Comparison of ENCODE assay signal across 8 mouse cellular contexts in the genomic region with DNA sequence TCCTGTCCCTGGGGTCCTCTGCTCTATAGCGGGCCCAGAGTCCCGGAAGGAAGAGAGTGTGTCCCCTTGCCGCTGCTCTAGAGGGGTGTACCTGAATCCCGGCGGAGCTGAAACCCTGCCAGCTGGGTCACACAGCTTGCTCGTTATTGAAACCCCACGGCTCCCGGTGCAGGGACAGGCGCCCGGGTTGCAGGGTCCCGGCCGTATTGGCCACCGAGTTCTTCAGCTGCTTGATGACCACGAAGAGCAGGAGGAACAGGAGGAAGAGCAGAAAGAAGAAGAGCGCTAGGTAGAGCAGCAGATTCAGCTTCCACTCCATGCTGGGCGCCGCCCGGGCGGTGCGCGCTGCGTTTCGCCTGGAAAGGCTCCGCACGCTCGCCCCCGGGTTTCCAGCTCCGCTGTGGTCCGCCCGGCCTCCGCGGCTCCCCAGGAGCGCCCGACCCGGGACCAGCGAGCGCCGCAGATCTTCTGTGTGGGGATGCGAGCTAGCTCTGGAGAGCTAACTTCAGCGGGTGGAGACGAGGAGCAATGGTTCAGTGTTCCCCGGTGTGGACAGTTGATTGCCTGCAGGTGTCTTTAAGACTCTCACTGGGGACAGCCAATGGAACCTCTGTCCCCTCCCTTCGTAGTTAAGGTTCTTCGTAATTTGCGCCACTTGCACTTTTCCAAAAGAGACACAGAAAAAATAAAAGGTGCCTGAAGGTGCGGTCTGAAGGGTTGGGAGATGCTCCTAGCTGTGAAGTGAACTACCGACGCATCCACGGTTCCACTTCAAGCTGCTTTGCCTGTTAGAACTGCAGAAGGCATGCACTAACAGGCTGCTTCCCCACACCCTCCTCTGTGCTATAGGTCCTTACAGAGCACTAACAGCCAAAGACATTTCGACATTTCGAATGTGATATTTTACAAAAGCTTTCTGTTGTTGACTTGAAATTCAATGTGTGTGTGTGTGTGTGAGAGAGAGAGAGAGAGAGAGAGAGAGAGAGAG. TPM values are rescaled to one million over a fixed set of nuclear protein-coding genes. Genes with fewer than 3 reads are reported as not detected.
A peak's percentile ranks its signal among the peaks of the same experiment; 100 is the strongest.
DNase-seq lines count a peak whose midpoint lies in the region; ATAC-seq and TF ChIP-seq lines count a peak whose summit lies in the region.

Gm11549 (minus strand) TSS at position 741 of the 988 bp plus-strand sequence.

- peak within 1 kb of the TSS in 1 of 3 experiments; percentile 54 for H3K4me3 ChIP-seq in CH12.LX (replicated peaks in 1 of 3; ENCODE audit: low read depth in 2 of 3, low read length in 2 of 3, poor library complexity in 1 of 3)
- H3K4me3 ChIP-seq in heart, embryonic 16.5 days (ENCODE audit: low read length) = peak within 1 kb of the TSS; percentile 59
- H3K4me3 ChIP-seq in limb, embryonic 13.5 days = peak within 1 kb of the TSS; percentile 52

- peak; percentile 36 for DNase-seq in gastrocnemius, postnatal 10 days
- no peak for DNase-seq in gastrocnemius, adult 18-20 months (ENCODE audit: low spot score)
- DNase-seq in CH12.LX (ENCODE audit: extremely low read depth) = no peak
- peak; percentile 50 for DNase-seq in embryo, embryonic 10.5 days (ENCODE audit: low spot score)
- DNase-seq in right cerebral cortex, postnatal 10 days (ENCODE audit: low spot score in 2 of 2) = peak; percentile 49 to 57
- no peak for DNase-seq in c-Kit-positive CD71-positive TER-119-positive erythroid progenitor cells, embryonic 14.5 days (ENCODE audit: low spot score)

- H3K9me3 ChIP-seq in CH12.LX (replicated peaks; ENCODE audit: low read length) = no peaks in the 10 kb centered on the region
- no peaks in the 10 kb centered on the region for H3K9me3 ChIP-seq in heart, embryonic 16.5 days (replicated peaks; ENCODE audit: control insufficient read depth, low read length)
- H3K9me3 ChIP-seq in limb, embryonic 13.5 days = no peaks in the 10 kb centered on the region

- no peak within 1 kb of the TSS for H3K27ac ChIP-seq in CH12.LX (ENCODE audit: insufficient read depth, low read depth)
- H3K27ac ChIP-seq in heart, embryonic 16.5 days (ENCODE audit: low read length) = no peak within 1 kb of the TSS
- no peak within 1 kb of the TSS for H3K27ac ChIP-seq in limb, embryonic 13.5 days

- TF ChIP-seq EP300 in CH12.LX (IDR thresholded peaks at IDR 0.05; ENCODE audit: low read length) = no peak

- TF ChIP-seq CTCF in CH12.LX (conservative IDR thresholded peaks at IDR 0.05 in 1 of 2, IDR thresholded peaks at IDR 0.05 in 1 of 2; ENCODE audit: low read depth in 2 of 2, low read length in 2 of 2) = no peak

- H3K4me2 ChIP-seq in CH12.LX (ENCODE audit: insufficient read depth, low read depth, poor library complexity, severe bottlenecking) = peak within 1 kb of the TSS; percentile 90
- H3K4me2 ChIP-seq in heart, embryonic 16.5 days (ENCODE audit: low read depth, low read length) = peak within 1 kb of the TSS; percentile 91
- H3K4me2 ChIP-seq in limb, embryonic 13.5 days (replicated peaks) = peak within 1 kb of the TSS; percentile 90

- in situ Hi-C loops in CH12.LX (cut with MboI; ENCODE audit: low pct_ligation_motif_present, low pct_unique_long_range_greater_than_20kb, low sequenced_read_pairs) = no loop called here

- dilution Hi-C loops in CH12.LX (cut with MboI; ENCODE audit: extremely low pct_ligation_motif_present, extremely low pct_unique_long_range_greater_than_20kb, low sequenced_read_pairs) = no loop called here

- 1% methylated on average over 51 of the region's 51 CpGs for WGBS in heart, embryonic 16.5 days
- WGBS in limb, embryonic 13.5 days = under 1% methylated on average over 51 of the region's 51 CpGs

- H3K27me3 ChIP-seq in CH12.LX (replicated peaks) = no peaks in the 10 kb centered on the region
- H3K27me3 ChIP-seq in heart, embryonic 16.5 days (ENCODE audit: control insufficient read depth, insufficient read depth, low read length) = peaks cover 17% of the 10 kb centered on the region
- peaks cover 58% of the 10 kb centered on the region for H3K27me3 ChIP-seq in limb, embryonic 13.5 days

- peak; percentile 32; the same call in 1 of the 2 replicates for ATAC-seq in heart, embryonic 16.5 days (replicated peaks; ENCODE audit: extremely low read depth, insufficient read depth, low FRiP score)
- no peak for ATAC-seq in limb, embryonic 13.5 days (ENCODE audit: low FRiP score, low read depth)

- H3K4me1 ChIP-seq in CH12.LX (ENCODE audit: control insufficient read depth in 1 of 2, insufficient read depth in 2 of 2) = peaks cover 0 to 3% of the 10 kb centered on the region in 2 experiments; a peak in 3 of 4 replicates
- peaks cover 7% of the 10 kb centered on the region; the same call in 1 of the 2 replicates for H3K4me1 ChIP-seq in heart, embryonic 16.5 days (ENCODE audit: control insufficient read depth, insufficient read depth, low read length)
- peaks cover 10% of the 10 kb centered on the region; the same call in 1 of the 2 replicates for H3K4me1 ChIP-seq in limb, embryonic 13.5 days

- no peaks in the 10 kb centered on the region for H3K36me3 ChIP-seq in CH12.LX (replicated peaks in 1 of 2; ENCODE audit: control insufficient read depth in 1 of 2, insufficient read depth in 1 of 2, low read length in 1 of 2)
- no peaks in the 10 kb centered on the region for H3K36me3 ChIP-seq in heart, embryonic 16.5 days (ENCODE audit: control insufficient read depth, insufficient read depth)
- no peaks in the 10 kb centered on the region for H3K36me3 ChIP-seq in limb, embryonic 13.5 days

- H3K79me2 ChIP-seq in CH12.LX (replicated peaks; ENCODE audit: control insufficient read depth, extremely low read depth, insufficient read depth, poor library complexity, severe bottlenecking) = no peaks in the 10 kb centered on the region

- no peak for TF ChIP-seq RAD21 in CH12.LX (IDR thresholded peaks at IDR 0.05; ENCODE audit: low read depth, low read length)

- TF ChIP-seq POLR2A in CH12.LX (IDR thresholded peaks at IDR 0.05; ENCODE audit: low read depth, low read length) = no peak

- H3K9ac ChIP-seq in CH12.LX (ENCODE audit: insufficient read depth, low read depth) = peak within 1 kb of the TSS; percentile 12; the same call in 1 of the 2 replicates
- peak within 1 kb of the TSS; percentile 63 for H3K9ac ChIP-seq in heart, embryonic 16.5 days (ENCODE audit: low read length)
- H3K9ac ChIP-seq in limb, embryonic 13.5 days = peak within 1 kb of the TSS; percentile 65

TF ChIP-seq in CH12.LX, 34 proteins besides CTCF, POLR2A, EP300 and RAD21:
- TF ChIP-seq CHD2 (IDR thresholded peaks at IDR 0.05; ENCODE audit: low read length) (no peak), NELFE (IDR thresholded peaks at IDR 0.05; ENCODE audit: low read depth, low read length) (no peak), E2F4 (IDR thresholded peaks at IDR 0.05; ENCODE audit: insufficient replicate concordance, low read depth, low read length) (no peak), KAT2A (IDR thresholded peaks at IDR 0.05; ENCODE audit: insufficient replicate concordance, low read length) (no peak), USF2 (conservative IDR thresholded peaks at IDR 0.05; ENCODE audit: low read depth, low read length) (no peak), ELF1 (IDR thresholded peaks at IDR 0.05; ENCODE audit: low read depth, low read length) (no peak), TBP (conservative IDR thresholded peaks at IDR 0.05; ENCODE audit: low read depth, low read length) (no peak), ZMIZ1 (IDR thresholded peaks at IDR 0.05; ENCODE audit: low read depth, low read length) (no peak), HCFC1 (IDR thresholded peaks at IDR 0.05; ENCODE audit: low read depth, low read length) (no peak), UBTF (IDR thresholded peaks at IDR 0.05; ENCODE audit: low read depth, low read length) (no peak), BHLHE40 (IDR thresholded peaks at IDR 0.05; ENCODE audit: low read depth, low read length) (no peak), GABPA (IDR thresholded peaks at IDR 0.05; ENCODE audit: insufficient replicate concordance, low read depth, low read length) (no peak), RCOR1 (conservative IDR thresholded peaks at IDR 0.05; ENCODE audit: low read depth, low read length) (no peak), POLR2AphosphoS2 (IDR thresholded peaks at IDR 0.05; ENCODE audit: low read depth, low read length) (no peak), SIN3A (IDR thresholded peaks at IDR 0.05; ENCODE audit: low read length) (no peak), MYC (IDR thresholded peaks at IDR 0.05; ENCODE audit: low read depth, low read length) (no peak)

RNA-seq across cellular contexts. Expression of gene Gm11549, which starts in this region (rescaled TPM):
- under 1 TPM; 0.19 to 0.23 TPM for total RNA-seq in gastrocnemius, postnatal 10 days (2021)
- total RNA-seq in gastrocnemius, adult 18-20 months (2021) = not detected
- total RNA-seq in CH12.LX (2012; rRNA removed) = not detected in 2 replicates
- not detected in 2 replicates for total RNA-seq in CH12.LX (2014; rRNA removed)
- not detected in 2 replicates for polyA plus RNA-seq in CH12.LX (2012; ENCODE audit: insufficient read length, low read depth)
- polyA plus RNA-seq in heart, embryonic 16.5 days (2015; fragmentation: Nextera tagmentation; extraction: Ambion mirVana) = 0.27 and 0.35 TPM in 2 replicates
- 0.08 TPM in 1 of 2 replicates, not detected in the other for polyA plus RNA-seq in limb, embryonic 13.5 days (2015; fragmentation: Nextera tagmentation; extraction: Ambion mirVana)

Comparison
In these comparisons a context has a peak if more than half of its experiments do, and no peak if none do; other contexts are left out.
1. Peak in DNase-seq in gastrocnemius, postnatal 10 days; RNA of the gene not detected or under 1 TPM.
2. Peak in ATAC-seq, H3K4me3 ChIP-seq, H3K9ac ChIP-seq and H3K4me2 ChIP-seq in heart, embryonic 16.5 days; RNA of the gene not detected or under 1 TPM.
3. DNase-seq: peak in embryo, embryonic 10.5 days (single experiment) and right cerebral cortex, postnatal 10 days (2 of 2); none in gastrocnemius, adult 18-20 months (single experiment), CH12.LX (single experiment) and c-Kit-positive CD71-positive TER-119-positive erythroid progenitor cells, embryonic 14.5 days (single experiment).
4. H3K9ac ChIP-seq: peak in every context shown above with its lines; median percentile 65 in limb, embryonic 13.5 days; 63 in heart, embryonic 16.5 days; 12 in CH12.LX.
5. Peak in every context shown above with its lines, with median percentiles within 50 percentile points of each other: H3K4me2 ChIP-seq.